ENCODE assay signal across 30 mouse cellular contexts in genomic region chr1:74334607-74335006, GRCm38 (mm10). TPM values are rescaled to one million over a fixed set of nuclear protein-coding genes. Genes with fewer than 3 reads are reported as not detected.
DNase-seq lines count a peak whose midpoint lies in the region; ATAC-seq and TF ChIP-seq lines count a peak whose summit lies in the region.
"Had no signal": no experiment of that assay in that cellular context is flagged by ENCODE, and none has a peak within 500 bp of the region (broad histone marks: within the 10 kb centered on the region; RNA-seq: fewer than 3 reads in every experiment).

No protein-coding gene starts in this region.

- no peak overlapping the region for H3K27ac ChIP-seq in heart, embryonic 11.5 days (ENCODE audit: low read depth, low read length)
- peak overlapping the region; percentile 63 for H3K27ac ChIP-seq in heart, postnatal 0 days (ENCODE audit: low read depth)
- H3K27ac ChIP-seq in heart, embryonic 10.5 days: no peak overlapping the region
- no peak overlapping the region for H3K27ac ChIP-seq in midbrain, embryonic 11.5 days (ENCODE audit: low read depth, low read length)
- no peak overlapping the region for H3K27ac ChIP-seq in midbrain, embryonic 15.5 days
- H3K27ac ChIP-seq: embryonic facial prominence, embryonic 12.5 days; forebrain, embryonic 12.5 days; hindbrain, embryonic 10.5 days; intestine, embryonic 15.5 days; limb, embryonic 15.5 days; neural tube, embryonic 15.5 days; stomach, embryonic 15.5 days had no signal

- H3K9ac ChIP-seq in heart, embryonic 11.5 days (ENCODE audit: low read depth, low read length): no peak overlapping the region
- no peak overlapping the region for H3K9ac ChIP-seq in heart, postnatal 0 days (replicated peaks; ENCODE audit: low read depth, low read length)
- no peak overlapping the region for H3K9ac ChIP-seq in midbrain, embryonic 11.5 days (ENCODE audit: low read length)
- H3K9ac ChIP-seq in midbrain, embryonic 15.5 days: no peak overlapping the region
- H3K9ac ChIP-seq: embryonic facial prominence, embryonic 12.5 days; forebrain, embryonic 12.5 days; intestine, embryonic 15.5 days; limb, embryonic 15.5 days; neural tube, embryonic 15.5 days; stomach, embryonic 15.5 days had no signal

- TF ChIP-seq EP300 in heart, postnatal 0 days (IDR thresholded peaks at IDR 0.05; ENCODE audit: low read depth): no peak

- H3ac ChIP-seq in myocyte (ENCODE audit: control insufficient read depth, insufficient read length): no peak overlapping the region

- no peaks in the 10 kb centered on the region for H3K27me3 ChIP-seq in heart, embryonic 11.5 days (ENCODE audit: control insufficient read depth, insufficient read depth, low read length)
- H3K27me3 ChIP-seq in heart, postnatal 0 days (ENCODE audit: control insufficient read depth, insufficient read depth, low read length): no peaks in the 10 kb centered on the region
- H3K27me3 ChIP-seq in heart, embryonic 10.5 days (ENCODE audit: insufficient read depth, poor library complexity, severe bottlenecking): no peaks in the 10 kb centered on the region
- no peaks in the 10 kb centered on the region for H3K27me3 ChIP-seq in midbrain, embryonic 11.5 days (ENCODE audit: control insufficient read depth, insufficient read depth, low read length)
- H3K27me3 ChIP-seq in midbrain, embryonic 15.5 days (replicated peaks): no peaks in the 10 kb centered on the region
- no peaks in the 10 kb centered on the region for H3K27me3 ChIP-seq in myocyte (ENCODE audit: control insufficient read depth, insufficient read depth, insufficient read length)
- H3K27me3 ChIP-seq: embryonic facial prominence, embryonic 12.5 days; forebrain, embryonic 12.5 days; intestine, embryonic 15.5 days; limb, embryonic 15.5 days; neural tube, embryonic 15.5 days; Patski; stomach, embryonic 15.5 days had no signal

- H3K4me2 ChIP-seq in heart, embryonic 11.5 days: no peak overlapping the region
- peak overlapping the region; percentile 77 for H3K4me2 ChIP-seq in heart, postnatal 0 days (ENCODE audit: low read depth, low read length)
- no peak overlapping the region for H3K4me2 ChIP-seq in midbrain, embryonic 11.5 days
- H3K4me2 ChIP-seq in midbrain, embryonic 15.5 days: no peak overlapping the region
- H3K4me2 ChIP-seq in myocyte (ENCODE audit: low read depth): peak overlapping the region; percentile 6
- H3K4me2 ChIP-seq: limb, embryonic 15.5 days; stomach, embryonic 15.5 days had no signal

- H3K79me2 ChIP-seq in myocyte (ENCODE audit: control insufficient read depth, insufficient read depth): no peaks in the 10 kb centered on the region

- no peak for ATAC-seq in heart, embryonic 11.5 days (replicated peaks; ENCODE audit: insufficient number of reproducible peaks, low FRiP score, low TSS enrichment)
- ATAC-seq in heart, postnatal 0 days (ENCODE audit: insufficient read depth, low read depth): no peak
- no peak for ATAC-seq in midbrain, embryonic 11.5 days (ENCODE audit: low FRiP score)
- no peak for ATAC-seq in midbrain, embryonic 15.5 days (replicated peaks)
- ATAC-seq: hindbrain, embryonic 16.5 days; intestine, embryonic 15.5 days; Patski had no signal

- no peaks in the 10 kb centered on the region for H3K36me3 ChIP-seq in heart, embryonic 11.5 days (ENCODE audit: control insufficient read depth, insufficient read depth, low read length)
- no peaks in the 10 kb centered on the region for H3K36me3 ChIP-seq in heart, postnatal 0 days (replicated peaks; ENCODE audit: control insufficient read depth, insufficient read depth, low read length)
- no peaks in the 10 kb centered on the region for H3K36me3 ChIP-seq in heart, embryonic 10.5 days
- H3K36me3 ChIP-seq in midbrain, embryonic 11.5 days (ENCODE audit: control insufficient read depth, insufficient read depth, low read length): no peaks in the 10 kb centered on the region
- no peaks in the 10 kb centered on the region for H3K36me3 ChIP-seq in midbrain, embryonic 15.5 days (replicated peaks)
- no peaks in the 10 kb centered on the region for H3K36me3 ChIP-seq in myocyte (ENCODE audit: control insufficient read depth, insufficient read depth)
- H3K36me3 ChIP-seq: embryonic facial prominence, embryonic 12.5 days; forebrain, embryonic 12.5 days; G1E; intestine, embryonic 15.5 days; limb, embryonic 15.5 days; neural tube, embryonic 15.5 days; stomach, embryonic 15.5 days had no signal

- TF ChIP-seq CTCF in heart, postnatal 0 days (IDR thresholded peaks at IDR 0.05; ENCODE audit: low read depth): no peak

- intact Hi-C loops in left cerebral cortex, postnatal 36 days (cut with DNase I): loop anchor here (5.0 kb wide), 1 partner anchor 53 kb away; no protein-coding TSS in a partner anchor

- 88% methylated on average over 3 of the region's 3 CpGs for WGBS in heart, embryonic 11.5 days (ENCODE audit: insufficient replicate concordance)
- WGBS in heart, postnatal 0 days: 72% methylated on average over 3 of the region's 3 CpGs
- WGBS in heart, embryonic 10.5 days: 86% methylated on average over 3 of the region's 3 CpGs
- 73% methylated on average over 3 of the region's 3 CpGs for WGBS in midbrain, embryonic 11.5 days
- WGBS in midbrain, embryonic 15.5 days: 87% methylated on average over 3 of the region's 3 CpGs

- peaks cover 29% of the 10 kb centered on the region for H3K4me1 ChIP-seq in heart, embryonic 11.5 days (ENCODE audit: control insufficient read depth, insufficient read depth, low read length)
- peaks cover 67% of the 10 kb centered on the region for H3K4me1 ChIP-seq in heart, postnatal 0 days (ENCODE audit: control insufficient read depth, insufficient read depth)
- H3K4me1 ChIP-seq in heart, embryonic 10.5 days: peaks cover 67% of the 10 kb centered on the region
- H3K4me1 ChIP-seq in midbrain, embryonic 11.5 days (ENCODE audit: control insufficient read depth, insufficient read depth, low read length): peaks cover 11% of the 10 kb centered on the region
- H3K4me1 ChIP-seq in midbrain, embryonic 15.5 days: peaks cover 20% of the 10 kb centered on the region

- no peaks in the 10 kb centered on the region for H3K9me3 ChIP-seq in heart, embryonic 11.5 days (replicated peaks; ENCODE audit: control insufficient read depth, low read length)
- no peaks in the 10 kb centered on the region for H3K9me3 ChIP-seq in heart, postnatal 0 days (replicated peaks; ENCODE audit: control insufficient read depth, low read length)
- H3K9me3 ChIP-seq in heart, embryonic 10.5 days: no peaks in the 10 kb centered on the region
- no peaks in the 10 kb centered on the region for H3K9me3 ChIP-seq in midbrain, embryonic 11.5 days (ENCODE audit: control insufficient read depth, low read length)
- no peaks in the 10 kb centered on the region for H3K9me3 ChIP-seq in midbrain, embryonic 15.5 days
- H3K9me3 ChIP-seq: embryonic facial prominence, embryonic 12.5 days; forebrain, embryonic 12.5 days; G1E; hindbrain, embryonic 10.5 days; intestine, embryonic 15.5 days; limb, embryonic 15.5 days; neural tube, embryonic 15.5 days; stomach, embryonic 15.5 days had no signal

- DNase-seq in heart, adult 11 months: peak; percentile 91
- DNase-seq in heart, postnatal 0 days (ENCODE audit: low spot score): no peak
- no peak for DNase-seq in heart, embryonic 10.5 days (ENCODE audit: low spot score)
- peak; percentile 54 for DNase-seq in midbrain, embryonic 11.5 days (ENCODE audit: low spot score, missing footprints)
- DNase-seq in left cerebral cortex, postnatal 36 days (ENCODE audit: low spot score in 2 of 2): no peak
- DNase-seq: adrenal gland, postnatal 36 days; cerebellum, adult 11 months; cerebellum, adult 9-11 months; kidney, adult 9 months; kidney, postnatal 36 days; lung, postnatal 4 days; thymus, adult 2 months; thymus, postnatal 4 days had no signal

- no peak overlapping the region for H3K4me3 ChIP-seq in heart, embryonic 11.5 days (ENCODE audit: low read depth, low read length)
- H3K4me3 ChIP-seq in heart, postnatal 0 days (ENCODE audit: low read depth, low read length): no peak overlapping the region
- H3K4me3 ChIP-seq in heart, embryonic 10.5 days: no peak overlapping the region
- H3K4me3 ChIP-seq in midbrain, embryonic 11.5 days (ENCODE audit: low read depth, low read length): no peak overlapping the region
- H3K4me3 ChIP-seq in midbrain, embryonic 15.5 days: no peak overlapping the region
- no peak overlapping the region for H3K4me3 ChIP-seq in myocyte
- H3K4me3 ChIP-seq: embryonic facial prominence, embryonic 12.5 days; erythroblast, embryonic 14.5 days; forebrain, embryonic 12.5 days; hindbrain, embryonic 10.5 days; intestine, embryonic 15.5 days; neural tube, embryonic 15.5 days; stomach, embryonic 15.5 days had no signal

- no peak for TF ChIP-seq POLR2A in myocyte (IDR thresholded peaks at IDR 0.05; ENCODE audit: insufficient read length, low read depth)

RNA-seq across cellular contexts. Expression of gene Catip, which starts 27.3 kb away (rescaled TPM):
- 0.17 and 0.59 TPM in 2 replicates for polyA plus RNA-seq in heart, embryonic 11.5 days (2014; fragmentation: Nextera tagmentation; extraction: Ambion mirVana)
- total RNA-seq in heart, postnatal 0 days (2014; rRNA removed; ENCODE audit: low replicate concordance): 0.12 TPM in 1 of 2 replicates, not detected in the other
- 0.51 and 0.61 TPM in 2 replicates for polyA plus RNA-seq in heart, postnatal 0 days (2015; fragmentation: Nextera tagmentation; extraction: Ambion mirVana)
- 0.20 and 0.28 TPM in 2 replicates for polyA plus RNA-seq in heart, embryonic 10.5 days (2016; fragmentation: Nextera tagmentation; extraction: Ambion mirVana)
- polyA plus RNA-seq in midbrain, embryonic 11.5 days (2014; fragmentation: Nextera tagmentation; extraction: Ambion mirVana): 0.05 and 0.22 TPM in 2 replicates
- polyA plus RNA-seq in midbrain, embryonic 15.5 days (2015; fragmentation: Nextera tagmentation; extraction: Ambion mirVana): 0.68 and 1.9 TPM in 2 replicates
- polyA plus RNA-seq in myocyte (2012; fragmentation: generic; extraction: Trizol): 0.10 TPM
- total RNA-seq in left cerebral cortex, postnatal 36 days (2021): 1 to 10 TPM; 1.3 TPM
- total RNA-seq: common myeloid progenitor, adult 5-6 weeks; granulocyte monocyte progenitor cell, adult 5-6 weeks; megakaryocyte-erythroid progenitor cell, adult 5-6 weeks had no signal
- polyA plus RNA-seq: erythroblast, embryonic 14.5 days; G1E had no signal

RNA-seq across cellular contexts. Expression of gene Tmbim1, which starts 29.2 kb away (rescaled TPM):
- 29.2 and 37.1 TPM in 2 replicates for polyA plus RNA-seq in heart, embryonic 11.5 days (2014; fragmentation: Nextera tagmentation; extraction: Ambion mirVana)
- total RNA-seq in heart, postnatal 0 days (2014; rRNA removed; ENCODE audit: low replicate concordance): 55.7 and 100 TPM in 2 replicates
- 41.6 and 44.9 TPM in 2 replicates for polyA plus RNA-seq in heart, postnatal 0 days (2015; fragmentation: Nextera tagmentation; extraction: Ambion mirVana)
- polyA plus RNA-seq in heart, embryonic 10.5 days (2016; fragmentation: Nextera tagmentation; extraction: Ambion mirVana): 25.5 and 33.1 TPM in 2 replicates
- polyA plus RNA-seq in midbrain, embryonic 11.5 days (2014; fragmentation: Nextera tagmentation; extraction: Ambion mirVana): 6.4 and 7.0 TPM in 2 replicates
- 7.5 and 9.4 TPM in 2 replicates for polyA plus RNA-seq in midbrain, embryonic 15.5 days (2015; fragmentation: Nextera tagmentation; extraction: Ambion mirVana)
- 178 TPM for polyA plus RNA-seq in myocyte (2012; fragmentation: generic; extraction: Trizol)
- total RNA-seq in left cerebral cortex, postnatal 36 days (2021): 10 to 100 TPM; 21.5 to 26.4 TPM

RNA-seq across cellular contexts. Expression of gene Slc11a1, which starts 40.4 kb away (rescaled TPM):
- 1.1 TPM in 2 replicates for polyA plus RNA-seq in heart, embryonic 11.5 days (2014; fragmentation: Nextera tagmentation; extraction: Ambion mirVana)
- 2.0 and 2.5 TPM in 2 replicates for total RNA-seq in heart, postnatal 0 days (2014; rRNA removed; ENCODE audit: low replicate concordance)
- polyA plus RNA-seq in heart, postnatal 0 days (2015; fragmentation: Nextera tagmentation; extraction: Ambion mirVana): 1.6 and 1.8 TPM in 2 replicates
- polyA plus RNA-seq in heart, embryonic 10.5 days (2016; fragmentation: Nextera tagmentation; extraction: Ambion mirVana): 1.1 and 1.6 TPM in 2 replicates
- 1.6 and 2.1 TPM in 2 replicates for polyA plus RNA-seq in midbrain, embryonic 11.5 days (2014; fragmentation: Nextera tagmentation; extraction: Ambion mirVana)
- 2.0 and 3.4 TPM in 2 replicates for polyA plus RNA-seq in midbrain, embryonic 15.5 days (2015; fragmentation: Nextera tagmentation; extraction: Ambion mirVana)
- polyA plus RNA-seq in myocyte (2012; fragmentation: generic; extraction: Trizol): 1.0 TPM
- total RNA-seq in left cerebral cortex, postnatal 36 days (2021): 1 to 10 TPM; 2.6 to 5.1 TPM
- polyA plus RNA-seq: G1E had no signal

RNA-seq across cellular contexts. Expression of gene Pnkd, which starts 49.9 kb away (rescaled TPM):
- 225 and 231 TPM in 2 replicates for polyA plus RNA-seq in heart, embryonic 11.5 days (2014; fragmentation: Nextera tagmentation; extraction: Ambion mirVana)
- 221 and 310 TPM in 2 replicates for total RNA-seq in heart, postnatal 0 days (2014; rRNA removed; ENCODE audit: low replicate concordance)
- 345 and 362 TPM in 2 replicates for polyA plus RNA-seq in heart, postnatal 0 days (2015; fragmentation: Nextera tagmentation; extraction: Ambion mirVana)
- 170 and 253 TPM in 2 replicates for polyA plus RNA-seq in heart, embryonic 10.5 days (2016; fragmentation: Nextera tagmentation; extraction: Ambion mirVana)
- polyA plus RNA-seq in midbrain, embryonic 11.5 days (2014; fragmentation: Nextera tagmentation; extraction: Ambion mirVana): 83.9 and 84.6 TPM in 2 replicates
- polyA plus RNA-seq in midbrain, embryonic 15.5 days (2015; fragmentation: Nextera tagmentation; extraction: Ambion mirVana): 114 and 117 TPM in 2 replicates
- polyA plus RNA-seq in myocyte (2012; fragmentation: generic; extraction: Trizol): 93.7 TPM
- total RNA-seq in left cerebral cortex, postnatal 36 days (2021): 100 to 1,000 TPM; 151 to 166 TPM

RNA-seq across cellular contexts. Expression of gene Aamp, which starts 50.1 kb away (rescaled TPM):
- polyA plus RNA-seq in heart, embryonic 11.5 days (2014; fragmentation: Nextera tagmentation; extraction: Ambion mirVana): 173 and 193 TPM in 2 replicates
- total RNA-seq in heart, postnatal 0 days (2014; rRNA removed; ENCODE audit: low replicate concordance): 125 and 146 TPM in 2 replicates
- 162 and 165 TPM in 2 replicates for polyA plus RNA-seq in heart, postnatal 0 days (2015; fragmentation: Nextera tagmentation; extraction: Ambion mirVana)
- 224 and 261 TPM in 2 replicates for polyA plus RNA-seq in heart, embryonic 10.5 days (2016; fragmentation: Nextera tagmentation; extraction: Ambion mirVana)
- polyA plus RNA-seq in midbrain, embryonic 11.5 days (2014; fragmentation: Nextera tagmentation; extraction: Ambion mirVana): 175 and 186 TPM in 2 replicates
- polyA plus RNA-seq in midbrain, embryonic 15.5 days (2015; fragmentation: Nextera tagmentation; extraction: Ambion mirVana): 217 and 229 TPM in 2 replicates
- polyA plus RNA-seq in myocyte (2012; fragmentation: generic; extraction: Trizol): 199 TPM
- 100 to 1,000 TPM; 139 to 143 TPM for total RNA-seq in left cerebral cortex, postnatal 36 days (2021)

Comparison
In these comparisons a context has a peak if more than half of its experiments do, and no peak if none do; other contexts are left out.
1. DNase-seq: peak in heart, adult 11 months (single experiment) and midbrain, embryonic 11.5 days (single experiment); none in heart, postnatal 0 days (single experiment), heart, embryonic 10.5 days (single experiment) and left cerebral cortex, postnatal 36 days (0 of 2).
2. H3K4me2 ChIP-seq: peak in heart, postnatal 0 days (single experiment) and myocyte (single experiment); none in heart, embryonic 11.5 days (single experiment), midbrain, embryonic 11.5 days (single experiment) and midbrain, embryonic 15.5 days (single experiment).